Mouse (Mus musculus): Measurements from ENCODE around the gene Olfr119. TPM values are rescaled to one million over a fixed set of nuclear protein-coding genes. Genes with fewer than 3 reads are reported as not detected.

The Olfr119 gene
- polyA plus RNA-seq (2014; fragmentation: Illumina TruSeq; extraction: RNeasy Lipid Tissue Mini Kit (QIAGEN cat#74804); ENCODE audit: low read depth, low replicate concordance), result not detected

DNA sequence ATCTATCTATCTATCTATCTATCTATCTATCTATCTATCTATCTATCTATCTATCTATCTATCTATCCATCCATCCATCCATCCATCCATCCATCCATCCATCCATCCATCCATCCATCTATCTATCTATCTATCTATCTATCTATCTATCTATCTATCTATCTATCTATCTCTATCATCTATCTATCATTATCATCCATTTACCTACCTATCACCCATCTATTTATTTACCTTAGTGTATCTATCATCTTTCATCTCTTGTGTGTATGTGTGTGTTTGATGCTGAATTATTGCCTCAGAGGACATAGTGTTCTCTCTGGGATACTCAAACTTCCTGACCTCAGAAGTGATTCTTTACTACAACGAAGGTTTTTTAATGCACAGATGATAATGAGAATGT, at the start of gene Olfr119:
Gene Olfr119, plus strand, starts transcription at position 301 of the 400 bp plus-strand sequence.

DNA sequence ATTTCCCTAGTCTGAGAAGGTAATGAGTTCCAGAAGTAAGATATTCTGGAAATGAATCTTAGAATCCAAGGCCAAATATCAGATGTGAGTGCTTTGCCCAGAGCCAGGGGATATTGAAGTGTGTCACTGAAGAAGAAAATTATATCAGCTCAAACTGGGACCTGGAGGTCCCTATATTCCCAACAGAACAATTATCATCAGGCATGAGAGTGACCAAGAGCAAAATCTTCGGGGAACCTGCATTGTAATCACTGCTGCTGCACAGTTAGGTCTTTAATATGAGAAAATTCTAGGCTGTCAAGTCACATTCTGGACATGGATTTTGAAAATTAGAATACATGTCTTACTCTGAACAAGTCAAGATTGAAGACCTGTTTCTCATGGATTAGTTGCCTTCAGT, 32.7 kb upstream of the Olfr119 start, which contains the start of gene Olfr117:
Gene Olfr117, minus strand, starts transcription at position 101 of the 400 bp plus-strand sequence.

DNA sequence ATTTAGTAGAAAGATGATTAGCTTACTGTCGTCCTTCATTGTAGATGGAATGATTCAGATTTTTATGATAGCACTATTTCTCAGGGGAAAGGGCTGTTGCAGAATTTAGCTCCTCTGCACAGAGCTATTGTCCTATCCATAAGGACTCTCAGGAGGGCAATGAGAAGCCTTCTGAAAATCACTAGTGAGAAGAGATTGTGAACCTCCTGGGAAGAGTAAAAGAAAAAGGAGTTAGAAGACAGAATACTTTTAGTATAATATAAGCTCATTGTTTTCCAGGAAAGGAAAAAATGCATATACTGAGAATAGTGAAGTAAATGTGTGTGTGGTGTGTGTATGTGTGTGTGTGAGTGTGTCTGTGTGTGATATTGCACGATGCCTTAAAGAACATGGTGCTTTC, 29.7 kb upstream of the Olfr119 start, which contains the start of gene Olfr118:
Gene Olfr118, plus strand, starts transcription at position 301 of the 400 bp plus-strand sequence.

DNA sequence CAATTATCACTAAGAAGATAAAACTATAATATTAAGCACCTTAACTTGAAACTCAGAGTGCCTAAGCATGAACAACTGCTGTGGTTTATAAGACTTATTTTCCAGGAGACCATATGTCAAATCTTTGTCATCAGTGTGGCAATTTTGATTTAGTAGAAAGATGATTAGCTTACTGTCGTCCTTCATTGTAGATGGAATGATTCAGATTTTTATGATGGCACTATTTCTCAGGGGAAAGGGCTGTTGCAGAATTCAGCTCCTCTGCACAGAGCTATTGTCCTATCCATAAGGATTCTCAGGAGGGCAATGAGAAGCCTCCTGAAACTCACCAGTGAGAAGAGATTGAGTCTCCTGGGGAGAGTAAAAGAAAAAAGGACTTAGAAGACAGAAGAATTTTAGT, 25.1 kb downstream of the Olfr119 start, which contains the start of gene Olfr120:
Gene Olfr120, plus strand, starts transcription at position 301 of the 400 bp plus-strand sequence.

Other genes with a start within 250 kb of the Olfr119 start
- not detected for gene Olfr109, start 237.6 kb upstream of the Olfr119 start, polyA plus RNA-seq (2014; fragmentation: Illumina TruSeq; extraction: RNeasy Lipid Tissue Mini Kit (QIAGEN cat#74804); ENCODE audit: low read depth, low replicate concordance)
- not detected for gene H2-M2, start 213.0 kb upstream of the Olfr119 start, polyA plus RNA-seq (2014; fragmentation: Illumina TruSeq; extraction: RNeasy Lipid Tissue Mini Kit (QIAGEN cat#74804); ENCODE audit: low read depth, low replicate concordance)
- not detected for gene Olfr110, start 204.1 kb upstream of the Olfr119 start, polyA plus RNA-seq (2014; fragmentation: Illumina TruSeq; extraction: RNeasy Lipid Tissue Mini Kit (QIAGEN cat#74804); ENCODE audit: low read depth, low replicate concordance)
- gene Olfr111, start 188.5 kb upstream of the Olfr119 start, polyA plus RNA-seq (2014; fragmentation: Illumina TruSeq; extraction: RNeasy Lipid Tissue Mini Kit (QIAGEN cat#74804); ENCODE audit: low read depth, low replicate concordance), result not detected
- not detected for gene Olfr112, start 127.1 kb upstream of the Olfr119 start, polyA plus RNA-seq (2014; fragmentation: Illumina TruSeq; extraction: RNeasy Lipid Tissue Mini Kit (QIAGEN cat#74804); ENCODE audit: low read depth, low replicate concordance)
- not detected for gene Olfr113, start 118.9 kb upstream of the Olfr119 start, polyA plus RNA-seq (2014; fragmentation: Illumina TruSeq; extraction: RNeasy Lipid Tissue Mini Kit (QIAGEN cat#74804); ENCODE audit: low read depth, low replicate concordance)
- gene Olfr114, start 103.8 kb upstream of the Olfr119 start, polyA plus RNA-seq (2014; fragmentation: Illumina TruSeq; extraction: RNeasy Lipid Tissue Mini Kit (QIAGEN cat#74804); ENCODE audit: low read depth, low replicate concordance), result not detected
- gene Olfr115, start 69.5 kb upstream of the Olfr119 start, polyA plus RNA-seq (2014; fragmentation: Illumina TruSeq; extraction: RNeasy Lipid Tissue Mini Kit (QIAGEN cat#74804); ENCODE audit: low read depth, low replicate concordance), result not detected
- not detected for gene Olfr116, start 69.4 kb upstream of the Olfr119 start, polyA plus RNA-seq (2014; fragmentation: Illumina TruSeq; extraction: RNeasy Lipid Tissue Mini Kit (QIAGEN cat#74804); ENCODE audit: low read depth, low replicate concordance)
- gene Olfr117, start 32.8 kb upstream of the Olfr119 start, polyA plus RNA-seq (2014; fragmentation: Illumina TruSeq; extraction: RNeasy Lipid Tissue Mini Kit (QIAGEN cat#74804); ENCODE audit: low read depth, low replicate concordance), result not detected
- not detected for gene Olfr118, start 29.6 kb upstream of the Olfr119 start, polyA plus RNA-seq (2014; fragmentation: Illumina TruSeq; extraction: RNeasy Lipid Tissue Mini Kit (QIAGEN cat#74804); ENCODE audit: low read depth, low replicate concordance)
- gene Olfr120, start 25.2 kb downstream of the Olfr119 start, polyA plus RNA-seq (2014; fragmentation: Illumina TruSeq; extraction: RNeasy Lipid Tissue Mini Kit (QIAGEN cat#74804); ENCODE audit: low read depth, low replicate concordance), result not detected
- gene Olfr121, start 52.3 kb downstream of the Olfr119 start, polyA plus RNA-seq (2014; fragmentation: Illumina TruSeq; extraction: RNeasy Lipid Tissue Mini Kit (QIAGEN cat#74804); ENCODE audit: low read depth, low replicate concordance), result not detected
- not detected for gene Olfr122, start 72.0 kb downstream of the Olfr119 start, polyA plus RNA-seq (2014; fragmentation: Illumina TruSeq; extraction: RNeasy Lipid Tissue Mini Kit (QIAGEN cat#74804); ENCODE audit: low read depth, low replicate concordance)
- gene Olfr123, start 97.0 kb downstream of the Olfr119 start, polyA plus RNA-seq (2014; fragmentation: Illumina TruSeq; extraction: RNeasy Lipid Tissue Mini Kit (QIAGEN cat#74804); ENCODE audit: low read depth, low replicate concordance), result not detected
- gene Olfr124, start 103.3 kb downstream of the Olfr119 start, polyA plus RNA-seq (2014; fragmentation: Illumina TruSeq; extraction: RNeasy Lipid Tissue Mini Kit (QIAGEN cat#74804); ENCODE audit: low read depth, low replicate concordance), result not detected
- not detected for gene Olfr125, start 136.4 kb downstream of the Olfr119 start, polyA plus RNA-seq (2014; fragmentation: Illumina TruSeq; extraction: RNeasy Lipid Tissue Mini Kit (QIAGEN cat#74804); ENCODE audit: low read depth, low replicate concordance)
- gene Olfr126, start 150.9 kb downstream of the Olfr119 start, polyA plus RNA-seq (2014; fragmentation: Illumina TruSeq; extraction: RNeasy Lipid Tissue Mini Kit (QIAGEN cat#74804); ENCODE audit: low read depth, low replicate concordance), result not detected
- gene Olfr127, start 203.9 kb downstream of the Olfr119 start, polyA plus RNA-seq (2014; fragmentation: Illumina TruSeq; extraction: RNeasy Lipid Tissue Mini Kit (QIAGEN cat#74804); ENCODE audit: low read depth, low replicate concordance), result not detected
- not detected for gene Olfr128, start 224.0 kb downstream of the Olfr119 start, polyA plus RNA-seq (2014; fragmentation: Illumina TruSeq; extraction: RNeasy Lipid Tissue Mini Kit (QIAGEN cat#74804); ENCODE audit: low read depth, low replicate concordance)